Mouse (Mus musculus) lung, embryonic 15.5 days (tissue): ENCODE data around the gene Tspan13. TPM values are rescaled to one million over a fixed set of nuclear protein-coding genes. Genes with fewer than 3 reads are reported as not detected.

Experiments used
- ATAC-seq: fragments of 200-750 bp; cut with Nextera tagmentation; 2 replicates; pipeline ENCODE4 v1.8.0; 2017; ENCODE audit warnings: moderate number of reproducible peaks, borderline replicate concordance; ENCODE audit not compliant: low FRiP score, low TSS enrichment; ENCODE audit errors: extremely low read depth
- H3K27ac ChIP-seq: fragments of 300-500 bp; sonication (generic); 2 replicates; pipeline ENCODE4 v1.5.1; 2015; ENCODE audit warnings: moderate library complexity, mild to moderate bottlenecking, inconsistent platforms
- H3K27me3 ChIP-seq: fragments of 300-500 bp; sonication (generic); 2 replicates; pipeline ENCODE4 v1.6.1; 2015; ENCODE audit warnings: inconsistent platforms
- H3K36me3 ChIP-seq: fragments of 300-500 bp; sonication (generic); 2 replicates; pipeline ENCODE4 v1.6.1; 2015; ENCODE audit warnings: inconsistent platforms
- H3K4me1 ChIP-seq: fragments of 300-500 bp; sonication (generic); 2 replicates; pipeline ENCODE4 v1.6.1; 2015; ENCODE audit warnings: inconsistent platforms
- H3K4me2 ChIP-seq: fragments of 300-500 bp; sonication (generic); 2 replicates; pipeline ENCODE4 v1.6.1; 2015; ENCODE audit warnings: inconsistent platforms, mild to moderate bottlenecking, moderate library complexity
- H3K4me3 ChIP-seq: fragments of 300-500 bp; sonication (generic); 2 replicates; pipeline ENCODE4 v1.5.1; 2015; ENCODE audit warnings: mild to moderate bottlenecking, inconsistent platforms
- H3K9ac ChIP-seq: fragments of 300-500 bp; sonication (generic); 2 replicates; pipeline ENCODE4 v1.6.1; 2015; ENCODE audit warnings: inconsistent platforms
- H3K9me3 ChIP-seq: fragments of 300-500 bp; sonication (generic); 2 replicates; pipeline ENCODE4 v1.6.1; 2016; ENCODE audit warnings: inconsistent platforms
- WGBS: fragments of 180-500 bp; shearing (Covaris S2); methylation state at CpG from one replicate; pipeline ENCODE4 v1.1.7; 2015; 5-methylcytosine and 5-hydroxymethylcytosine counted together
- polyA plus RNA-seq: library from polyadenylated mRNA; unstranded; fragments of >200 nt; fragmentation: Nextera tagmentation; extraction: Ambion mirVana; gene quantifications from 2 replicates; pipeline ENCODE4 v1.2.1, GENCODE M21; 2015

Gene Tspan13
- polyA plus RNA-seq = 122 and 131 TPM in 2 replicates

DNA sequence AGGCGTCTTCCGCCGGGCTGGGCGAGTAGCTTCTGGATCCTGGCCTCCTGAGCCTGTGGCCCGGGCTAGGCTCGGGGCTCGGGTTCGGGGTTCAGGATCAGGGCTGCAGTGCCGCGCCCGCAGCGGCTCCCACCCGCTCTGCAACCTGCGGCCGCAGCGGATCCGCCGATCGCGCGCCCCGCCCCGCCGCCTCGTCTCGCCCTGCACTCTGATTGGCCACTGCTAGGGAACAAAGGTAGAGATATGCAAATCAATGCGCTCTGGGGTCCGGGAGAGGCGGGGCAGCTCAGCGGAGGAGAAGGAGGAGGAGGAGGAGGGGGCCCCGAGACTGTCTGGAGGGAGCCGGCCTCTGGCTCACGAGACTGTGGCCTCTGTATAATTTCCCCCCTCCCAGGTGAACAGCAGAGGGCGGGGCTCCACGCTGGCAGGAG is at the start of gene Tspan13:
Tspan13 (minus strand) TSS at position 153 of the 431 bp plus-strand sequence.
- peak within 1 kb of the TSS; percentile 98 for H3K4me2 ChIP-seq
- WGBS = under 1% methylated on average over 34 of the region's 35 CpGs
- no peaks in the 10 kb centered on the region for H3K27me3 ChIP-seq
- H3K27ac ChIP-seq = peak within 1 kb of the TSS; percentile 82
- H3K4me1 ChIP-seq = 0 out of 2 replicates have a peak, but pooled peaks cover 10% of the 10 kb centered on the region
- H3K9me3 ChIP-seq = no peaks in the 10 kb centered on the region
- peak within 1 kb of the TSS; percentile 90 for H3K4me3 ChIP-seq
- H3K36me3 ChIP-seq = no peaks in the 10 kb centered on the region
- H3K9ac ChIP-seq = peak within 1 kb of the TSS; percentile 73
- ATAC-seq = peak; percentile 97

DNA sequence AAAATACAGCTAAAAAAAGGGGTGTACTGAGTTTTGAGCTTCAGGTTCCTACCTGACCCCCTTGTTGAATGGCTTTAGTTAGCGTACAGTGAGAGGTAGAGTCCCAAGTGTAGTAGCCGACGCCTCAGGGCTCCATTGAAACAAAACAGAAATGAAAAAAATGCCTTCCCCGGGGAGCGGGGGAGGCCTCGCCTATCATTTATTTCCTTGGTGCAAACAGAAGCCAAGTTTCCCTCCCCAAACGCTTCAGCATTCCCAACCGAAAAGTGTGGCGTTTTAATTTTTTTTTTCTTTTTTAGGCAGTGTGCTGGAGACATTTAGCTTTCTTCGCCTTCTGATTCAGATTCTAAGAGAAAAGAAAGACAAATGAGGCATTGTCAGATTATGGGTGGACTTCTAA is 49.7 kb upstream of the Tspan13 start:
- no peak overlapping the region for H3K4me3 ChIP-seq
- H3K27me3 ChIP-seq = no peaks in the 10 kb centered on the region
- H3K4me1 ChIP-seq = no peaks in the 10 kb centered on the region
- H3K4me2 ChIP-seq = no peak overlapping the region
- ATAC-seq = no peak
- peaks cover 22% of the 10 kb centered on the region for H3K36me3 ChIP-seq
- H3K9me3 ChIP-seq = no peaks in the 10 kb centered on the region
- no peak overlapping the region for H3K27ac ChIP-seq
- no peak overlapping the region for H3K9ac ChIP-seq
- 90% methylated on average over 10 of the region's 10 CpGs for WGBS

DNA sequence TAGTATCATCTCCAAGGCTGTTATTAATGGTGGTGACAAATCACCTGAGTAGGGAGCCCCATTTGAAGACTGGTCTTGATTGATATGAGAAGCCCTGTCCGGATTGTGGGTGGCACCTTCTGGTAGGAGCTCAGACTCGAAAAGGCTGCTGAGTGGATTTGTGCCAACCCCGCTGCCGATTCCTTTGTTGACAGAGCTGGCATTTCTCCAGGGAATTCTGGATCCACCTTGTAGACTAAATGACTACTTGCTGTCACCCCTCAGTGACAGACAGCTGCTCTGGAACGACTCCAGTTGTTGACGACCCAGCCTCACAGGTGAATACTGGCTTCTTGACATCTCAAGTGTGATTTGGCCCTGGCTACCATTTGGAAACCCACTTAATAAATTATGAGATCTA is 46.9 kb upstream of the Tspan13 start:
- ATAC-seq = no peak
- WGBS = 40% methylated on average over 6 of the region's 6 CpGs
- Histone ChIP-seq H3K4me2 (no peak overlapping the region), H3K4me3 (no peak overlapping the region), H3K27me3 (no peaks in the 10 kb centered on the region), H3K9me3 (no peaks in the 10 kb centered on the region), H3K9ac (no peak overlapping the region), H3K4me1 (no peaks in the 10 kb centered on the region), H3K27ac (no peak overlapping the region), H3K36me3 (peaks cover 18% of the 10 kb centered on the region)

DNA sequence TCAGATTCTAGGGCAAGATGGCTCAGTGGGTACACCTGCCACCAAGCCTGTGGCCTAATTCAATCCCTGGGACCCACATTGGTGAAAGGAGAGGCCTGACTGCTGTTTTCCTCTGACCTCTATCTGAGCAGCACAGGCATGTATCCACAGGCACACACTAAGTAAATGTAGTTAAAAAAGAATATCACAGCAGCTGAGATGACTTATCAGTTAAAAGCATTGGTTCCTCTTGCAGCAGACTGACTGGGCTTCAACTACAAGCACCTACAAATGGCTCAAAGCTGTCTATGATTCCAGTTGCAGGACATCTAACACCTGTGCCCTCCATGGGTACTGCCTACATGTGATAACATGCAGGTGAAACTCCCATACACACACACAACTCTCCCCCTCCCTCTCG is 46.5 kb upstream of the Tspan13 start:
- H3K4me2 ChIP-seq = no peak overlapping the region
- 88% methylated on average over 1 of the region's 1 CpGs for WGBS

DNA sequence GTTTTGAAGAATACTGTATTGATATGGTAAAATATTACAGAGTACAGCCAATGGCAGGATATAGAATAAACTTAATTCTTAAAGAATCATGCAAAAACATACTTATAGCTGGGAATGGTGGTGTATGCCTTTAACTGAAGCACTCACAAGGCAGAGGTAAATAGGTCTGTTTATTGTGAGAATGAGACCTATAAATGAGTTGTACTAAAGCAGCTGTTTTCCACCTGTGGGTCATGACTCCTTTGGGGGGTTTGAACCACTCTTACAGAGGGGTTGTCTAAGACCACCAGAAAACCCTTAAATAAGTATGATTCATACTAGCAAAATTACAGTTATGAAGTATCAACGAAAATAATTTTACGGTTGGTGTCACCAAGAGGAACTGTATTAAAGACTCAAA is 43.1 kb upstream of the Tspan13 start:
- 95% methylated on average over 2 of the region's 2 CpGs for WGBS
- H3K4me3 ChIP-seq = no peak overlapping the region
- no peak overlapping the region for H3K4me2 ChIP-seq
- H3K9ac ChIP-seq = no peak overlapping the region
- H3K27ac ChIP-seq = no peak overlapping the region
- H3K4me1 ChIP-seq = no peaks in the 10 kb centered on the region
- no peaks in the 10 kb centered on the region for H3K27me3 ChIP-seq
- H3K36me3 ChIP-seq = no peaks in the 10 kb centered on the region
- H3K9me3 ChIP-seq = no peaks in the 10 kb centered on the region
- ATAC-seq = no peak

More for the DNA sequence above, 46.5 kb upstream of the Tspan13 start:
- no peaks in the 10 kb centered on the region for H3K4me1 ChIP-seq
- H3K36me3 ChIP-seq = peaks cover 18% of the 10 kb centered on the region
- H3K9ac ChIP-seq = no peak overlapping the region
- H3K9me3 ChIP-seq = no peaks in the 10 kb centered on the region
- ATAC-seq = no peak
- H3K27ac ChIP-seq = no peak overlapping the region
- H3K27me3 ChIP-seq = no peaks in the 10 kb centered on the region
- H3K4me3 ChIP-seq = no peak overlapping the region

DNA sequence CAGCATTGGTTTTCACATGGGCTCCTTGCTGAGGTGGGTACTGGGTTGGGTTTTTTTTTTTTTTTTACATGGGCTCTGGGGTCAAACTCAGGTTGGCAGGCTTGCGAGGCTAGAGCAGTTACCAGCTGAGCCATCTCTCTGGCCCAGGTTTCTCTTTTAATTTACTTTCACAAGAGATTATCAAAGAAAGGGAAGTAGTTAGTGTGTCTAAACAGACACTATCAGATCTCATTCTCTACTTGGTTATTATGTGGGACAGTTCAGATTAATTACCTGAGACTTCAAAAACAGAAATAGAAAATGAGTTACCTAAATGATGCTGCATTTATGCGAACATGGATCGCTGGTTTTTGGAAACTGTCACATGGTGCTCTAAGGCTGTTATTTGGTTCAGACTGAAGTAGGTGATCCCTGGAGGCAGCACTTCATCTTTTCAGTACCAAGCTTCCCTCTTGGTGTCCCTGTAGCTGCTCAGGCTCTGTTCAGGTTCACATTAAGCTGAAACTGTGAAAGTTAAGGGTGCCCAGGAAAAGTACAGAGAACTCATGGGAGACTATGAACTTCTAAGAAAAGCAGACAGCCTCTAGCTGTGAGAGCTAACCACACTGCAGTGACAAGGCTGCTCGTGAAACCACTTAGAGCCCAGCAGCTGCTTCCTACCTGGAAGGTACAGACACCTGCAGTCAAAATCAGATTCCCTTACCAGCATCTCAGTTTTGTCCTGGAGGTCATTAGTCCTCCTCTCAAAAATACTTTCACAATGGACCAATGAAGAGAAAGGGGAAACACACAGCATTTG is 36.0 kb upstream of the Tspan13 start:
- H3K9me3 ChIP-seq = no peaks in the 10 kb centered on the region
- H3K4me2 ChIP-seq = no peak overlapping the region
- no peak for ATAC-seq
- no peaks in the 10 kb centered on the region for H3K27me3 ChIP-seq
- no peaks in the 10 kb centered on the region for H3K4me1 ChIP-seq
- no peak overlapping the region for H3K4me3 ChIP-seq
- WGBS = 52% methylated on average over 4 of the region's 4 CpGs
- no peaks in the 10 kb centered on the region for H3K36me3 ChIP-seq
- no peak overlapping the region for H3K27ac ChIP-seq
- no peak overlapping the region for H3K9ac ChIP-seq

DNA sequence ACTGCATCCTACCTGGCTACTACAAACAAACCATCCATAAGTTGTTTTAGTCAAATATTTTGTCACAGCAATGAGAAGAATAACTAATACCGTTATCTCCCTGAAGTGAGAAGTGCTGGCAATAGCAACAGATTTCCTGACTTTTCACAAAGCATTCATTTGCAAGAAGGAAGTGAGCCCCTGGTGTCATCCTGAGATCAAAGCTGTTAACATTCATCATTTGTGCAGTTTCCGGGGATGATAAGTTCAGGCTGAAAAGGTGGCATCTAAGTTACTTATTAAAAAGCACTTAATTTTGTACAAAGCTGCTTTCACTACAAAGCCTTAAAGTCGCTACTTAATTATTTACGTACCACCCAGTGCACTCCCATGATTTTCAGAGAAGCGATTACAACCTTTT is 30.6 kb upstream of the Tspan13 start:
- H3K9ac ChIP-seq = no peak overlapping the region
- ATAC-seq = no peak
- no peaks in the 10 kb centered on the region for H3K9me3 ChIP-seq
- H3K4me3 ChIP-seq = no peak overlapping the region
- no peak overlapping the region for H3K4me2 ChIP-seq
- H3K36me3 ChIP-seq = no peaks in the 10 kb centered on the region
- 14% methylated on average over 5 of the region's 5 CpGs for WGBS
- no peaks in the 10 kb centered on the region for H3K4me1 ChIP-seq
- H3K27me3 ChIP-seq = no peaks in the 10 kb centered on the region
- no peak overlapping the region for H3K27ac ChIP-seq

DNA sequence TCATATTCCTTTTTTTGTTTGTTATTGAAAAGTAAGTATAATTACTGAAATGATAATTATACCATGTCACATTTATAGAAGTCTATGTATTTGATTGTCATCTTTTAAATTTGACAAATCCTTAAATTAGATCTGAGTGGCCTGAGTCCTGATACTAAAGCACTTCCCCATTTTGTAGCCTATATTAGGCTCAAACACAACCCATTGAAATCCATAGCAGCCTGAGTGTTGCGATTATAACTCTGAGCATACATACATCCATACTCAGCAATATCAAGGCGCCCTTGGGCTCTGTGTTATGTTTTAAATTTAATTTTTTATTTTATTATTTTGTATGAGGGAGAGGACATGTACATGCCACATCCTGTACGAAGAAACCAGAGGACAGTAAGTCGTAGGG is 27.9 kb upstream of the Tspan13 start:
- 77% methylated on average over 4 of the region's 4 CpGs for WGBS
- no peaks in the 10 kb centered on the region for H3K27me3 ChIP-seq
- H3K4me1 ChIP-seq = no peaks in the 10 kb centered on the region
- H3K9ac ChIP-seq = no peak overlapping the region
- no peak overlapping the region for H3K27ac ChIP-seq
- H3K9me3 ChIP-seq = no peaks in the 10 kb centered on the region
- no peak overlapping the region for H3K4me3 ChIP-seq
- H3K36me3 ChIP-seq = no peaks in the 10 kb centered on the region
- ATAC-seq = no peak
- no peak overlapping the region for H3K4me2 ChIP-seq

DNA sequence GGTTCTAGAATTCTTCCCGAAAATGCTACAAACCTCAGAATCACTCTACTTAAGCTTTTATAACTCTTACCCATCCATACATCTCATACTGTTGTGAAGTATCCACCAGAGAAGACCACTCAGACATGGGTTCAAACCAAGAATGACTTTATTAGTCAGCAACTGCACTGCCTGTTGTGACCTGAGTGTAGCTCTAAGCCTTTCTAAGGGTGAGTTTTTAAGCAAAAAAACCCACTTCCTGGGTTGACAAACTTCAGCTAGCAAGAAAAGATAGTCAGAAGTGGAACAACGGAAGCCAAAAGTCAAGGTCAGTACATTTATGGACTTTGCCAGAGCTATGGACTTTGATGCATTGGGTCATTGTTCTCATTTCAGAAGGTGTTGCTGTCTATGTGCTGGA is 25.2 kb upstream of the Tspan13 start:
- H3K4me2 ChIP-seq = no peak overlapping the region
- H3K4me1 ChIP-seq = no peaks in the 10 kb centered on the region
- H3K36me3 ChIP-seq = no peaks in the 10 kb centered on the region
- no peaks in the 10 kb centered on the region for H3K9me3 ChIP-seq
- WGBS = 87% methylated on average over 2 of the region's 2 CpGs
- ATAC-seq = no peak
- H3K27me3 ChIP-seq = no peaks in the 10 kb centered on the region
- H3K4me3 ChIP-seq = no peak overlapping the region
- no peak overlapping the region for H3K9ac ChIP-seq
- no peak overlapping the region for H3K27ac ChIP-seq

DNA sequence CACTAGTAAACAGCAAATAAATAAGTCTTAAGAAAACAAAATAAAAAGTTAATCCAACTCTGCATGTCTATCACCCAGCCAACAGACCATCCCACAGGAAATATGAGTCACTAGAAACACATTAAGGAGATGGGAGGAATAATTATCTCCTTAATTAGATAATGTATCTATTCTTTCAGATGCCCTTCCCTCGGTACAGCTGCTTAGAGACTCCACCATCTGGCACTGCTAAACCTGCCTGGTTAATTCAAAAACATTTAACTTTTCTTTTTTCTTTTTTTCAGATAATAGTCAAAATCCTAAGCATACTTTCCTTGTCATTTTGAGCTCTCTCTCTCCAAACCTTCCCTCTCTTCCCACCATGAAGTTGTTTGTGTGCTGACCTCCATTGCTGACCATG is 23.6 kb upstream of the Tspan13 start:
- no peak overlapping the region for H3K9ac ChIP-seq
- no peak for ATAC-seq
- H3K4me3 ChIP-seq = no peak overlapping the region
- no peaks in the 10 kb centered on the region for H3K9me3 ChIP-seq
- 89% methylated on average over 1 of the region's 1 CpGs for WGBS
- no peaks in the 10 kb centered on the region for H3K4me1 ChIP-seq
- no peak overlapping the region for H3K27ac ChIP-seq
- no peak overlapping the region for H3K4me2 ChIP-seq
- H3K27me3 ChIP-seq = no peaks in the 10 kb centered on the region
- H3K36me3 ChIP-seq = no peaks in the 10 kb centered on the region

DNA sequence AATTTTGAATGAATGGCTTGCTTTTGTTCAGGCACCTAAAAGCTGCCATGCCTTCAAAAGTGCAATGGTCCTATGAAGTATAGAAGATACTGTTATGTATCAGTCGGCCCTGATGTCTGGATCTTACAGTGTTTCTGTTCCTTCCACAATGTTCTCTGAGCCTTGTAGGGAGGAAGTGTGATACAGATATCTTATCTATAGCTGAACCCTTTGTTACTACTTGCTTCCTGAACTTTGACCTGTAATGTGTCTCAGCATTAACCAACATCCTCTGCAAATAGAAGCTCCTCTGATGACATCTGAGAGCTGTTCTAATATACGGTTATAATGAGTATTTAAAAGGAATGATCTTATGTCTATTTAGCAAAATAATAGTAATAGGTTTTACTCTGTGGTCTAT is 15.4 kb upstream of the Tspan13 start:
- Histone ChIP-seq H3K4me1 (no peaks in the 10 kb centered on the region), H3K9ac (no peak overlapping the region), H3K4me3 (no peak overlapping the region), H3K36me3 (no peaks in the 10 kb centered on the region), H3K27ac (no peak overlapping the region), H3K9me3 (no peaks in the 10 kb centered on the region), H3K4me2 (no peak overlapping the region), H3K27me3 (no peaks in the 10 kb centered on the region)
- WGBS = 32% methylated on average over 2 of the region's 2 CpGs
- no peak for ATAC-seq

DNA sequence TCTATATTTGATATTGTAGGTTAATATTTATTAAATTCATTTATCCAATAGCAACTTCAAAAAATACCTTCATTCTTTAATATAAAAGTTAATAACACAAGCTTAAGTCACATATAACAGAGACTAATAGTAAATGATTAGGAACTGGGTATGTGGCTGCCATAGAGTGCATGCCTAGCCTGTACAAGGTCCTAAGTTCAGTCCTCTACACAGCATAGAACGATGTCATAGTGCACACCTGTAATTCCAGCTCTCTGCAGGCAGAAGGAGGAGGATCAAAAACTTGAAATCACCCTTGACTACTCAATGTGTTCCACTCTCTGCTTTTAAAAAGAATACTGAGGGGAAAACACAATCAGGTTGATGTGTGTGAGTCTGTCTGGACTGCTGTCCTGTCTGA is 8.0 kb upstream of the Tspan13 start:
- Histone ChIP-seq H3K27ac (no peak overlapping the region), H3K9me3 (no peaks in the 10 kb centered on the region), H3K4me3 (no peak overlapping the region), H3K4me2 (no peak overlapping the region), H3K9ac (no peak overlapping the region), H3K4me1 (no peaks in the 10 kb centered on the region), H3K36me3 (no peaks in the 10 kb centered on the region), H3K27me3 (no peaks in the 10 kb centered on the region)
- WGBS = 60% methylated on average over 1 of the region's 1 CpGs
- ATAC-seq = no peak
